8 mouse cellular contexts compared by ENCODE assay signal in genomic region chr6:52640224-52640712, GRCm38 (mm10). TPM values are rescaled to one million over a fixed set of nuclear protein-coding genes. Genes with fewer than 3 reads are reported as not detected.
DNase-seq lines count a peak whose midpoint lies in the region; ATAC-seq and TF ChIP-seq lines count a peak whose summit lies in the region.

TSS of gene Hibadh (minus strand) at chr6:52640389.

- no peak for TF ChIP-seq CTCF in cortical plate, adult 2 months (IDR thresholded peaks at IDR 0.05; ENCODE audit: extremely low read depth, insufficient read depth, low read length)

- peaks cover 10% of the 10 kb centered on the region for H3K36me3 ChIP-seq in megakaryocyte, embryonic 14.5 days (replicated peaks; ENCODE audit: low read length)

- peak within 1 kb of the TSS; percentile 74 for H3K4me3 ChIP-seq in cortical plate, adult 2 months (ENCODE audit: insufficient read depth, low read length)
- H3K4me3 ChIP-seq in megakaryocyte, embryonic 14.5 days (replicated peaks) = peak within 1 kb of the TSS; percentile 98

- H3K4me1 ChIP-seq in cortical plate, adult 2 months (ENCODE audit: control insufficient read depth, insufficient read depth, low read length) = no peaks in the 10 kb centered on the region; the same call in 1 of the 2 replicates
- H3K4me1 ChIP-seq in megakaryocyte, embryonic 14.5 days = peaks cover 24% of the 10 kb centered on the region

- peak; percentile 89; the same call in 1 of the 2 replicates for TF ChIP-seq POLR2A in cortical plate, adult 2 months (IDR thresholded peaks at IDR 0.05; ENCODE audit: extremely low read depth, insufficient read depth, low read length)

- ATAC-seq in activated CD4-positive, CD25-positive, alpha-beta regulatory T cell, adult 4 months = peak; percentile 97

- no peaks in the 10 kb centered on the region for H3K9me3 ChIP-seq in megakaryocyte, embryonic 14.5 days

- no peaks in the 10 kb centered on the region for H3K27me3 ChIP-seq in megakaryocyte, embryonic 14.5 days (replicated peaks)

- DNase-seq in gastrocnemius, adult 8-10 months (ENCODE audit: low spot score in 2 of 2) = peak; percentile 97 to 98
- DNase-seq in hindlimb bud, embryonic 11.5 days (ENCODE audit: extremely low spot score, low read depth, low spot score) = peak; percentile 97
- DNase-seq in left cerebral cortex, adult 8-10 months (ENCODE audit: low spot score in 2 of 2) = peak; percentile 89 to 96
- peak; percentile 98 for DNase-seq in right cerebral cortex, postnatal 10 days (ENCODE audit: low spot score in 2 of 2)
- DNase-seq in urinary bladder, postnatal 25 days (ENCODE audit: low spot score) = peak; percentile 98

- H3K27ac ChIP-seq in cortical plate, adult 2 months (ENCODE audit: insufficient read depth, low read length) = 0 out of 2 replicates have a peak within 1 kb of the TSS, but pooled peaks have one; percentile 22

RNA-seq across cellular contexts. Expression of gene Hibadh, which starts in this region (rescaled TPM):
- polyA plus RNA-seq in activated CD4-positive, CD25-positive, alpha-beta regulatory T cell, adult 4 months (2017; shearing (Covaris generic)) = 10 to 100 TPM; 34.0 to 48.4 TPM
- polyA plus RNA-seq in cortical plate, adult 2 months (2012; rRNA removed) = 55.8 and 56.0 TPM in 2 replicates
- total RNA-seq in gastrocnemius, adult 8-10 months (2022) = 100 to 1,000 TPM; 106 to 125 (median 119) TPM
- total RNA-seq in left cerebral cortex, adult 8-10 months (2022) = 10 to 100 TPM; 48.1 to 59.6 (median 52.7) TPM
- polyA plus RNA-seq in megakaryocyte, embryonic 14.5 days (2012; ENCODE audit: insufficient read depth, low replicate concordance) = 0.57 and 9.1 TPM in 2 replicates

Comparison
In these comparisons a context has a peak if more than half of its experiments do, and no peak if none do; other contexts are left out.
1. Peak in every context shown above with its lines: DNase-seq, ATAC-seq, H3K4me3 ChIP-seq and H3K27ac ChIP-seq.